Mouse (Mus musculus): ENCODE measurements around the gene Sys1. TPM values are rescaled to one million over a fixed set of nuclear protein-coding genes. Genes with fewer than 3 reads are reported as not detected.

Gene Sys1
- total RNA-seq, 2 experiments from 2014 or later, result 17.2 to 20.2 TPM

- DNase-seq, result no peak
Measured at GRCm38 (mm10) chr2:164497691-164498268, 41.0 kb downstream of the Sys1 start.

GRCm38 (mm10) chr2:164499317-164499716 lies 42.6 kb downstream of the Sys1 start:
- no peak for DNase-seq

DNA sequence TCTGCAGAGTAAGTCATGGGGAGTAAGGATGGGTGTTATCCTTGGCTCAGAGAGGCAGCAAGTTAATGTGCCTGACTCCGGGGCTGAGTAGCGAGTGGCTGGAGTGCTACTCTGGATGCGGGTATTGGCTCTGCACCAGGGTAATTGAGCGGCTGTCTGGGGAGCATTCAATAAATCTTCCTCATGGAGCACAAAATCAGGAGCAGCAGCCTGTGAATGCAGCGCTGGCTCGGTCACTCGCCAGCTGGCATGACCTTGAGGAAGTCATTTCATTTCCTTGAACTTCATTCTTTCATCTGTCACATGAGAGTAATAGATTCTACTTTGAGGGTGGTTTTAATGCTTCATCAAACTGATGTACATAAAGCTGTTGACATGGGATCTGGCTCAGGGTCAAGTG lies 43.7 kb downstream of the Sys1 start:
- DNase-seq, result no peak

- no peak for DNase-seq
Measured at GRCm38 (mm10) chr2:164504919-164505318, 48.2 kb downstream of the Sys1 start.

DNA sequence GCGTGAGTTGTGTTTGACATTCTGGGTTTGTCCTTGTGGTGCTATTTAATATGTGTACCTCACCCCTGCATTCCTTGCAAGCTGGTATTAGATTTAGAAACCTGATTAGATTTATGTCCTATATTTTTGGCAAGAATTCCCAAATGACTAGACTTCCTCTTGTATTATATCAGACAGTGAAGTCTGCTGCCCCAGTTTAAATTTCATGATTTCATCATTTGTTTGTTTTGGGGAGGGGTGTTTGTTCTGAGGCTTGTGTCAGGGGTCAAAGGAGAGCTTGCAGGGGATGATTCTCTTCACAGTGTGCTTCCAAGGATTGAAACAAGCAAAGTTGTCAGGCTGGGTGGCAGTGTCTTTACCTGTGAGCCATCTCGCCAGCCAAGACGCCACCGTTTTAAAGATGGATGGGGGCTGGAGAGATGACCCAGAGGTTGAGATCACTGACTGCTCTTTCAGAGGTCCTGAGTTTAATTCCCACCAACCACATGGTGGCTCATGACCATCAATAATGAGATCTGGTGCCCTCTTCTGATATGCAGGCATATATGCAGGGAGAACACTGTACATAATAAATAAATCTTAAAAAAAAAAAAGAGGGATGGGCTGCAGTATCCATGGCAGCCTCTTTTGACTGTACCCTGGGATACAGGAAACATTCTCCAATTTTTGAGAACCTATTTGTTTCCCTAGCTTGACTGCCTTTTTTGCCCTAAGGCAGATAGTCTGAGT lies 49.0 kb downstream of the Sys1 start:
- no peak for DNase-seq

- DNase-seq, result no peak
Measured at GRCm38 (mm10) chr2:164507811-164508210, 51.0 kb downstream of the Sys1 start.

DNA sequence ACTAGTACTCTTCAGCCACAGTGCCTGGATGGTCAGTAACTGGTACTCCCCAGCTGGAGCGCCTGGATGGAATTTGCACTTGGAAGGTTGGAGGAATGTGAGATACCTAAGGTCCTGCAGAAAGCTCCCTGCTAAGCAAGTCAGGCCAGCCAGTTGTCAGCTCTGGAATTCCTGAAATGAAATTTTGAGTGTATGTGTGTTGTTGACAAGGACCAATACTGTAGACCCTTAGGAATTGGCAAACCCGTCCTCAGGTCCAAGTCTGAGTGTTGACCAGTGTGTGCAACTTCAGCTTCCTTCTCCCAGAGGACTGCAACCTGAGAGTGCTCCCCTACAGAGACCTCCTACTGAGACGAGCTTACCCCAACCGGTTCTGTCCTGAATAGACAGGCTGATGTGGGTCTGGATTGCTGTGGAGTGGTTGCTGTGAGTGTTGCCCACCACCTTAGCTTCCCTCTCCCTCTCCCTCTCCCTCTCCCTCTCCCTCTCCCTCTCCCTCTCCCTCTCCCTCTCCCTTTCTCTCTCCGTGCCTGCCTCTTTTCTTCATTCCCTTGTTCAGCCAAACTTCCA lies 53.9 kb downstream of the Sys1 start:
- no peak for DNase-seq

GRCm38 (mm10) chr2:164512121-164512909 lies 55.6 kb downstream of the Sys1 start:
- no peak for DNase-seq

- DNase-seq, result peak; percentile 22
Measured at GRCm38 (mm10) chr2:164513389-164513788, 56.6 kb downstream of the Sys1 start.

GRCm38 (mm10) chr2:164514916-164515315 lies 58.2 kb downstream of the Sys1 start:
- no peak for DNase-seq

GRCm38 (mm10) chr2:164515897-164516296 lies 59.1 kb downstream of the Sys1 start:
- DNase-seq, result no peak

- no peak for DNase-seq
Measured at GRCm38 (mm10) chr2:164516592-164516991, 59.8 kb downstream of the Sys1 start.

GRCm38 (mm10) chr2:164517485-164518221 lies 60.9 kb downstream of the Sys1 start:
- peak; percentile 49 for DNase-seq

DNA sequence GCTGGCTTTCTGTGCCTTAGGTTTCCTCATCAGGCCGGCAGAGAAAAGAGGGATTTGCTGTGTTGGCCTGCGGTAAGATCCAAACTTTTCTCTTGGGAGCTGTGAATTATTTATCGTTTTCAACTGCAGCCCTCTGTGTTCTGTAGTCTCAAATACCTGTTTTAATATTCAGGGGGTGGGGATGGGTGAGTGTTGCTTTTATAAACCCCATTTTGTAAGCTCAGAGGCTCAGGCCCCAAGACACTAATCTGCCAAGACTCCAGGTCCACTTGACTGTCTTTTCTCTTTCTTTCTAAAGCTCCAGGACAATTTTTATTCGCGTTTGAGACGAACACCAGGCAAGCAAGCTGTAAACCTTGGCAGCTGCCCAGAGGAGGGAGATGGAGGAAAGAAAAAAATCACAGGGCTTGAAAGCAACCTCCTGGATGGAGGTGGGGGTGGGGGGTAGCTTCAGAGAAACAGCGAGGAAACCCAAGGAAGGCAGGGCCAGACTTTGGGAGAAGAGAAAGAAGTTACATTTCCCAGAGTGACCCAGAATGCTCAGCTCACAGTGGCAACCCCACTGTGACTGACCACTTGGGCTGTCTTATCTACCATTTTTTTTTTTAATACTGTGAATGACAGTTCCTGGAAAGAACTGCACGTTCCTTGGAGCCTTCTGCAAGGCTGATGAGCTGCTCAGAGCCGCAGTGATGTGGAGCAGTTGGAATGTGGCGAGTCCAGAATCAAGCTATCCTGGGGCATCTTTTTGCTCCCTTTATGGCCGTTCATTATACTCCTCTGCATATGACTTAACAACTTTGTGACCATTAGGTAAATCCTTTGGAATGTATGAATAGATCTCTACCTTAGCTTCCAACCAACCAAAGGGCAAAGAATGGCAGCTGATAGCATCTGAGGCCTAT lies 61.8 kb downstream of the Sys1 start:
- DNase-seq, result no peak

DNA sequence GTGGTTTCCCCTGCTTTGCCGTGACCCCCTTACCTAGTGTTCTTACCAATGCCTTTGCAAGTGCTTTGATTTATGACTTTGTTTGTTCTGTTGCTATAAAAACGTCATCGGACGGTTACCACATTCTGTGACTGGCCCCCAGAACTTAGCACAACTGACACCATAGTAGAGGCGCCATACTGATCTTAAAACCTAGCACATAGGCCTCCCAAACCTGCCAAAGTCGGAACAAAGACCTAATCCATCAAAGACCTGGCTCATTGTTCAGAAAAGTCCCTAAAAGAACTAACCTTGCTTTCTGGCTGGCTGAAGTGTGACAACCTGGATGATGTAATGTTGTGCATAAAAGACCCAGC lies 62.4 kb downstream of the Sys1 start:
- no peak for DNase-seq

DNA sequence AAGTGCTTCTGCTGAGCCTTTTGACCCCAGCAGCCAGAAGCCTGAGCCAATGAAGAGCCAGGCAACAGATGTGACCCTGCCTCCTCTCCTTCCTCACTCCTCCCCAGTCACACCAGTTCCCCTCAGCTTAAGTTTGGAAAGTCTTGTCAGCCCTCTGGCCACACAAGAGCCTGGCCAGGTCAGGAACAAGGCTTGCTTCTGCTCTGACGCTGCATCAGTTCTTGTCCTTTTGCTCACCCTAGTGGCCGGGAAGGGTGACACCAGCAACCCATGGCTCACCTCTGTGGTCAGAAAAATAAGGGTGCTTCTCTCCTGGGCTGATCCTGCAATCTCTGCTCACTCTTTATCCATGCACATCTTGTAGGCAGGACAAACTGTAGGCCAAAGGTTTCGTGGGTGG lies 64.0 kb downstream of the Sys1 start:
- peak; percentile 20 for DNase-seq

- DNase-seq, result no peak
Measured at GRCm38 (mm10) chr2:164521841-164522240, 65.1 kb downstream of the Sys1 start.

DNA sequence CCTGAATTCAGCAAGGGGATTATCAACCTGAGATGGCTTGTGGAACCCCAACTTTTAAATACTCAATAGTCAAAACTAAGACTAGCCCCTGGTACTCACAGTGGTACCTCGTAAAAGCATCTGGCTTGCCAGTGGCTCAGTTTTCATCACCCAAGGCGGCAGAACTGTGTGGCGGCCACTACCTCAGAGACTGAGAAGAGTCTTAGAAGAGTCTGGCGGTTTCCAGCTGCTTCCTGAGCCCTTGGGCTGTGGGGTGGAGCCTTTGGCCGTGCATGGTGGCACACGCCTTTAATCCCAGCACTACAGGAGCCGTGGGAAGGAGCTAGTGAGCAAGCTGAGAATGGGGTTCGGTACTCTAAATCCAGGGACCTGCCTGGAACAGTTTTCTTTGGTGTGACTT lies 65.5 kb downstream of the Sys1 start:
- DNase-seq, result no peak

DNA sequence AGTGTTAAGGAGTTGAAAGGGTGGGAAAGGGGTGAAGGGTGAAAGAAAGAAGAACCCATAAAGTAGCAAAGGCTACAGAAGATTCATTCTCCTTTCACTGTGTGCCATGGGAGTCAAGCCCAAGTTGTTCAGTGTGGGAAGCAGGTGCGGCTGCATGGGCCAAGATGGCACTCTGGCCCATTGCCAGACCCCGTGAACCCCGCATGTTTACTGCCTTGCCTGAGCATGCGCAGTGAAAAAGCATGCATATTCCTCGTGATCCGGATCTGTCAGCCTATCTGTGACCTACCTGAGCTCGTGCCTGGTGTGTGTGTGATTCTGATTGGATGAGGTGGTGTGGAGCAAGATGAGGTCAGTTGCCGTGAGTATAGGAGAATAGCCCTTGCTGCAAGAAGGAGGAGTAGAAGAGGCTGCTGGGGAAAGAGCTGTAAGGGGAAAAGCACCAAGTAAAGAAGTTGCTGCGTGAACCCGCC lies 66.6 kb downstream of the Sys1 start:
- no peak for DNase-seq

DNA sequence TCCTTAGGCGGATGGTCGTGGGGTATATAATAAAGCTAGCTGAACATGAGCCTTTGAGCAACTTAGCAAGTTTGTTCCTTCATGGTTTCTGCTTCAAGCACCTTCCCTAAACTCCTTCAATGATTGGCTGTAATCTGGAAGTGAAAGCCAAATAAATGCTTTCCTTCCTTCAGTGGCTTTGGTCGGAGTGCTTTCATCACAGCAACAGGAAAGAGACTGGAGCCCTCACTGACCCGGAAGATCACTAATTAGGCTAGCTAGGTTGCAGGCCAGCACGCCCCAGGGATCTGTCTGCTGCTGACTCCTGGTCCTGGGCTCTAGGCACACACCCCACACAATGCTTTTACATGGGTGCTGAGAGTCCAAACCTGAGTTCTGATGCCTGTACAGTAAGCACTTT lies 71.8 kb downstream of the Sys1 start:
- no peak for DNase-seq

Data from gastrocnemius, postnatal 25 days (tissue).